ENCODE assay signal across 9 mouse cellular contexts in genomic region chr4:117250982-117251381, GRCm38 (mm10). TPM values are rescaled to one million over a fixed set of nuclear protein-coding genes. Genes with fewer than 3 reads are reported as not detected.
DNase-seq lines count a peak whose midpoint lies in the region; ATAC-seq lines count a peak whose summit lies in the region.
"Had no signal": no experiment of that assay in that cellular context is flagged by ENCODE, and none has a peak within 500 bp of the region (broad histone marks: within the 10 kb centered on the region; RNA-seq: fewer than 3 reads in every experiment).

No protein-coding gene starts in this region.

- DNase-seq in heart, adult 9 months (ENCODE audit: low spot score in 2 of 2): no peak
- DNase-seq in midbrain, embryonic 11.5 days (ENCODE audit: low spot score, missing footprints): peak; percentile 85
- no peak for DNase-seq in cerebellum, adult 9-10 months
- no peak for DNase-seq in spleen, adult 12 weeks (ENCODE audit: low spot score)
- DNase-seq in kidney, postnatal 14 days: no peak

- H3K27ac ChIP-seq in heart, embryonic 14.5 days (replicated peaks in 1 of 2; ENCODE audit: control insufficient read depth in 1 of 2, insufficient read depth in 1 of 2, low read depth in 2 of 2, low read length in 2 of 2): no peak overlapping the region
- H3K27ac ChIP-seq in embryonic facial prominence, embryonic 12.5 days: no peak overlapping the region
- no peak overlapping the region for H3K27ac ChIP-seq in hindbrain, embryonic 15.5 days (replicated peaks)
- H3K27ac ChIP-seq in midbrain, embryonic 11.5 days (ENCODE audit: low read depth, low read length): no peak overlapping the region

- H3K9ac ChIP-seq in heart, embryonic 14.5 days (ENCODE audit: low read length): no peak overlapping the region
- no peak overlapping the region for H3K9ac ChIP-seq in embryonic facial prominence, embryonic 12.5 days
- no peak overlapping the region for H3K9ac ChIP-seq in hindbrain, embryonic 15.5 days
- no peak overlapping the region for H3K9ac ChIP-seq in midbrain, embryonic 11.5 days (ENCODE audit: low read length)

- no peak for ATAC-seq in heart, embryonic 14.5 days (ENCODE audit: insufficient number of reproducible peaks, insufficient read depth, low FRiP score, low read depth)
- 0 out of 2 replicates have a peak, but pooled peaks have one; percentile 1 for ATAC-seq in embryonic facial prominence, embryonic 12.5 days (ENCODE audit: insufficient number of reproducible peaks, insufficient read depth, low FRiP score, low TSS enrichment)
- ATAC-seq in hindbrain, embryonic 15.5 days (ENCODE audit: low FRiP score, low read depth): no peak
- no peak for ATAC-seq in midbrain, embryonic 11.5 days (ENCODE audit: low FRiP score)

- H3K4me3 ChIP-seq in heart, embryonic 14.5 days (ENCODE audit: control insufficient read depth in 1 of 2, insufficient read depth in 1 of 2, low read depth in 1 of 2, low read length in 2 of 2): peak overlapping the region in 1 of 2 experiments; percentile 70; a peak in 2 of 4 replicates
- no peak overlapping the region; the same call in 1 of the 2 replicates for H3K4me3 ChIP-seq in embryonic facial prominence, embryonic 12.5 days
- peak overlapping the region; percentile 65 for H3K4me3 ChIP-seq in hindbrain, embryonic 15.5 days
- peak overlapping the region; percentile 61; the same call in 1 of the 2 replicates for H3K4me3 ChIP-seq in midbrain, embryonic 11.5 days (ENCODE audit: low read depth, low read length)

- H3K27me3 ChIP-seq in heart, embryonic 14.5 days (ENCODE audit: control insufficient read depth, insufficient read depth, low read length): no peaks in the 10 kb centered on the region
- H3K27me3 ChIP-seq in embryonic facial prominence, embryonic 12.5 days: no peaks in the 10 kb centered on the region
- H3K27me3 ChIP-seq in hindbrain, embryonic 15.5 days: no peaks in the 10 kb centered on the region
- H3K27me3 ChIP-seq in midbrain, embryonic 11.5 days (ENCODE audit: control insufficient read depth, insufficient read depth, low read length): no peaks in the 10 kb centered on the region; the same call in 1 of the 2 replicates

- peak overlapping the region; percentile 75 for H3K4me2 ChIP-seq in heart, embryonic 14.5 days (ENCODE audit: low read length)
- no peak overlapping the region for H3K4me2 ChIP-seq in embryonic facial prominence, embryonic 12.5 days (replicated peaks)
- H3K4me2 ChIP-seq in hindbrain, embryonic 15.5 days: peak overlapping the region; percentile 73
- H3K4me2 ChIP-seq in midbrain, embryonic 11.5 days: peak overlapping the region; percentile 56

- no peaks in the 10 kb centered on the region for H3K36me3 ChIP-seq in heart, embryonic 14.5 days (ENCODE audit: control insufficient read depth, insufficient read depth, low read length)
- H3K36me3 ChIP-seq in embryonic facial prominence, embryonic 12.5 days: no peaks in the 10 kb centered on the region
- H3K36me3 ChIP-seq in hindbrain, embryonic 15.5 days: no peaks in the 10 kb centered on the region
- H3K36me3 ChIP-seq in midbrain, embryonic 11.5 days (ENCODE audit: control insufficient read depth, insufficient read depth, low read length): no peaks in the 10 kb centered on the region

- H3K4me1 ChIP-seq in heart, embryonic 14.5 days (ENCODE audit: control insufficient read depth in 2 of 2, insufficient read depth in 2 of 2, low read length in 2 of 2): peaks cover 23 to 26% of the 10 kb centered on the region in 2 experiments
- H3K4me1 ChIP-seq in embryonic facial prominence, embryonic 12.5 days: peaks cover 25% of the 10 kb centered on the region
- H3K4me1 ChIP-seq in hindbrain, embryonic 15.5 days (replicated peaks): peaks cover 16% of the 10 kb centered on the region
- H3K4me1 ChIP-seq in midbrain, embryonic 11.5 days (ENCODE audit: control insufficient read depth, insufficient read depth, low read length): peaks cover 5% of the 10 kb centered on the region; the same call in 1 of the 2 replicates

- 86% methylated on average over 1 of the region's 1 CpGs for WGBS in heart, embryonic 14.5 days
- WGBS in embryonic facial prominence, embryonic 12.5 days: 81% methylated on average over 1 of the region's 1 CpGs
- WGBS in hindbrain, embryonic 15.5 days: 83% methylated on average over 1 of the region's 1 CpGs
- 73% methylated on average over 1 of the region's 1 CpGs for WGBS in midbrain, embryonic 11.5 days

- H3K9me3 ChIP-seq in heart, embryonic 14.5 days (ENCODE audit: control insufficient read depth, low read length): no peaks in the 10 kb centered on the region
- no peaks in the 10 kb centered on the region for H3K9me3 ChIP-seq in embryonic facial prominence, embryonic 12.5 days
- no peaks in the 10 kb centered on the region for H3K9me3 ChIP-seq in hindbrain, embryonic 15.5 days
- H3K9me3 ChIP-seq in midbrain, embryonic 11.5 days (ENCODE audit: control insufficient read depth, low read length): no peaks in the 10 kb centered on the region

RNA-seq across cellular contexts. Expression of gene Tmem53, which starts 0.8 kb away (rescaled TPM):
- polyA plus RNA-seq in heart, embryonic 14.5 days (2014; fragmentation: Nextera tagmentation; extraction: Ambion mirVana): 38.0 and 39.8 TPM in 2 replicates
- polyA plus RNA-seq in embryonic facial prominence, embryonic 12.5 days (2016; fragmentation: Nextera tagmentation; extraction: Ambion mirVana): 11.3 and 11.8 TPM in 2 replicates
- polyA plus RNA-seq in hindbrain, embryonic 15.5 days (2015; fragmentation: Nextera tagmentation; extraction: Ambion mirVana): 9.1 and 9.6 TPM in 2 replicates
- polyA plus RNA-seq in midbrain, embryonic 11.5 days (2014; fragmentation: Nextera tagmentation; extraction: Ambion mirVana): 7.5 and 8.4 TPM in 2 replicates

RNA-seq across cellular contexts. Expression of gene Armh1, which starts 0.9 kb away (rescaled TPM):
- polyA plus RNA-seq in heart, embryonic 14.5 days (2014; fragmentation: Nextera tagmentation; extraction: Ambion mirVana): 0.27 and 0.42 TPM in 2 replicates
- 0.64 and 1.3 TPM in 2 replicates for polyA plus RNA-seq in embryonic facial prominence, embryonic 12.5 days (2016; fragmentation: Nextera tagmentation; extraction: Ambion mirVana)
- 1.5 and 1.8 TPM in 2 replicates for polyA plus RNA-seq in hindbrain, embryonic 15.5 days (2015; fragmentation: Nextera tagmentation; extraction: Ambion mirVana)
- 0.34 and 0.40 TPM in 2 replicates for polyA plus RNA-seq in midbrain, embryonic 11.5 days (2014; fragmentation: Nextera tagmentation; extraction: Ambion mirVana)
- polyA plus RNA-seq: activated CD4-positive, CD25-positive, alpha-beta regulatory T cell, adult 4 months had no signal
